Mouse (Mus musculus): ENCODE data around the gene Zfp503. TPM values are rescaled to one million over a fixed set of nuclear protein-coding genes. Genes with fewer than 3 reads are reported as not detected.

The Zfp503 gene
- polyA plus RNA-seq (2016; fragmentation: Nextera tagmentation; extraction: Ambion mirVana), result 4.7 and 5.6 TPM in 2 replicates

DNA sequence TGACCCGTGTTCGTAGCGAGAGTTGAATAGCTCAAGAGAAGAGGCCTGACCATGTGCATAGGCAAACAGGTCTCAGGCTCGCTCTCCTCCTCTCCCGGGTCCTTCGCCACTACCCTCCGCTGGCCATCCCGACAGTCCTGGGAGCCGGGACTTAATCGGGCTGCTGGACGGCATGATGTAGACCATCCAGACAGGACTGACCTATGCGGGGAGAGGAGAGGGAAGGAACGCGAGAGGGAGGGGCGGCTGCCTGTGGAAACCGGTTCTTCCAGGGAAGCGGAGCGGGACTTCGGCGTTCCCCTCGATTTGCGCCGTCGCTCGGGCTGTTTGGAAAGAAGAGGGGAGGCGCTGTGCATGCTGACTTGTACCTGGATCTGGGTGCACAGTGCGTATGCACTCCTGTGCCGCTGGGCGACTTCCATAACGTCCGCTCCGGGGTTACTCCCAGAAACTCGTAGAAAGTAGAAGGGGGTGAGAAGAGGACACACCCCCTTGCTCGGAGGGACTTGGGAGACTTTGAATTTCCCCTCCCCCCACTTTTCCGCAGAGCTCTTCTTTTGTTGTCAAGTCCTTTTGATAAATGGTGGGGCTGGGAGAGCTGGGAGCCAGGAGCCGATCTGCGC, at the start of gene Zfp503:
Gene Zfp503, minus strand, starts transcription at position 311 of the 623 bp plus-strand sequence.
- no peak for ATAC-seq (ENCODE audit: insufficient number of reproducible peaks, low FRiP score)
- H3K27ac ChIP-seq (ENCODE audit: poor library complexity, severe bottlenecking), result peak within 1 kb of the TSS; percentile 20; the same call in 1 of the 2 replicates
- WGBS, result under 1% methylated on average over 37 of the region's 37 CpGs
- H3K4me2 ChIP-seq, result peak within 1 kb of the TSS; percentile 85
- H3K9me3 ChIP-seq (replicated peaks), result no peaks in the 10 kb centered on the region
- H3K36me3 ChIP-seq, result no peaks in the 10 kb centered on the region
- H3K4me3 ChIP-seq, result peak within 1 kb of the TSS; percentile 73
- H3K27me3 ChIP-seq (replicated peaks), result peaks cover 50% of the 10 kb centered on the region
- peaks cover 43% of the 10 kb centered on the region for H3K4me1 ChIP-seq (replicated peaks)
- peak within 1 kb of the TSS; percentile 45 for H3K9ac ChIP-seq

DNA sequence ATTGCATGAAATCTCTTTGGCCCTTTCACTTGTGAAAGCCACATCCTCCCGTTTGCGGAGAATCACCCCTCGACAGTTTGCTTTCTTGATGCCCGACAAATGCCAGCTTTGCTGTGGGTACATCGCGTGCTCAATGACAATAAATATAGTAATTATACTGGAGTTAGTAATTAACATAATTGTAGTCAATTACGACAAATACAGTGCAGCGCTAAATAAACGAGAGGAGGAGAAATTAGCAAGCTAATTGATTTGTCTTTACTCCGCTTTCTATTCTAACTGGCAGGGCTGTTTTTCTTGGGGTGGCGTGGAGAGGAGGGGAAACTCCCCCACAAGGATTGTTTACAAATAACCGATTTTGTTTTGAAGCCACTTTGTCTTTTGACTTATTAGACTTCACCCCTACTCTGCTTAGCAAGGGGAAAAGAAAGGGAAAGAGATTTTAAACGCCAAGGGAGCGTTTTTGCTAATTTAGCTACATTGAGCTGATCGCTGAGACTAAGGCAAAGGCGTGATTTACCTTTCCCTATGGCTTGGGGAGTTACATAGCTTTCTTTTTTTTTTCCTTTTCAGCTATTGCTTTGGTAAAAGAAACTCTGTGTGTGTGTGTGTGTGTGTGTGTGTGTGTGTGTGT, 48.2 kb upstream of the Zfp503 start:
- Histone ChIP-seq H3K9ac (no peak overlapping the region), H3K36me3 (no peaks in the 10 kb centered on the region), H3K4me1 (replicated peaks) (peaks cover 7% of the 10 kb centered on the region; the same call in 1 of the 2 replicates), H3K27me3 (replicated peaks) (0 out of 2 replicates have a peak, but pooled peaks cover 3% of the 10 kb centered on the region), H3K27ac (ENCODE audit: poor library complexity, severe bottlenecking) (no peak overlapping the region), H3K4me3 (no peak overlapping the region), H3K9me3 (replicated peaks) (no peaks in the 10 kb centered on the region), H3K4me2 (no peak overlapping the region)
- 79% methylated on average over 16 of the region's 16 CpGs for WGBS
- no peak for ATAC-seq (ENCODE audit: insufficient number of reproducible peaks, low FRiP score)

DNA sequence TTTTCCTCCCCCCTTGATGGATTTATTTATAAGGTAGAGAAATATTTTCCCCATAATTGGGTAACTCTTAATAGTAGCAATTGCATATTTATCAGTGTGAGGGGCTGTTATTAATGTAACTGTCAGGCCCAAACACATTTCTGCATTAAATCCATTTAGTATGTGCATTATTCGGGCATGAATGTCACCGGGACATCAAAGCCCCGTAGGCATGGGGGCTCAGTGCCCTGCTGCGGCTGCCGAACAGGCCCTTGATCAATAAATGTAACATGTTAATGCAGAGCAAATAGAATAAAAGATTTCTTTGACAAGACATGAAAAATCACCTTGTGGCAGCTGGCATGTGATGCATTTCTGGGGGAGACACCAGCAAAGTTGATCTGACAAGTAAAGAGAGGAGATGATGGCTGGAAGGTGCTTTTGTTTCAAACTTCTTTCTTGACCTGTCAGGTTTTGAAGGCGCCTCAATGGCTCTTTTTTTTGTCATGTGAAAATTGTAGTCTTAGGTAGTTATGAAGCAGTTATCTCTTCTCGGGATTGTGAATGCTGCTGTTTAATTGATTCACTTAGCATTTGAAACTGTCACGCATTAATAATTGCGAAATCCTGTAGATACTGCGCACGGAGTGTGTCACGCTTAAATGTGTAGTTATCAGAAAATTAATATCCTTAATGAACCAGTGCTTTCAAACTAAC, 47.5 kb upstream of the Zfp503 start:
- WGBS, result 87% methylated on average over 12 of the region's 12 CpGs
- H3K36me3 ChIP-seq, result no peaks in the 10 kb centered on the region
- no peaks in the 10 kb centered on the region for H3K9me3 ChIP-seq (replicated peaks)
- H3K27me3 ChIP-seq (replicated peaks), result 0 out of 2 replicates have a peak, but pooled peaks cover 3% of the 10 kb centered on the region
- ATAC-seq (ENCODE audit: insufficient number of reproducible peaks, low FRiP score), result no peak
- H3K9ac ChIP-seq, result no peak overlapping the region
- no peak overlapping the region for H3K27ac ChIP-seq (ENCODE audit: poor library complexity, severe bottlenecking)
- no peak overlapping the region for H3K4me2 ChIP-seq
- H3K4me3 ChIP-seq, result no peak overlapping the region
- H3K4me1 ChIP-seq (replicated peaks), result peaks cover 7% of the 10 kb centered on the region; the same call in 1 of the 2 replicates

DNA sequence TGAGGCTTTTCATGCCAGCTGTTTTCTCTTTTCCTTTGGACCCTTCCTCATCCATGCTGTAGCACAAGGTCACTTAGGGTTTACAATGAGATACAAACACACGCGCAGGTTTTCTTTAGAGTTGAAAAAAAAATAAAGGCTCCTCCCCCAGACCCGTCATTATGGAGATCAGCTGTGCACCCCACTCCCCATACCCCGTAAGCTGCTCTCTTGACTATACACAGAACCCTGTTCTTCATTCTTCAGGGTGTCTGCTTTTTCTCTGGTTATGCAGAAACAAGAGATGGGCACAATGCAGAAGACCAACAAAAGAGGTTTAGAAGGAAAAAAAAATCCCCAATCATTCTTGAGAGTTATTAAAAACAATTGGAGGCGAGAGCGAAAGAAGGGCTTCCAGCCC, 46.9 kb upstream of the Zfp503 start:
- Histone ChIP-seq H3K9me3 (replicated peaks) (no peaks in the 10 kb centered on the region), H3K4me1 (replicated peaks) (peaks cover 7% of the 10 kb centered on the region; the same call in 1 of the 2 replicates), H3K27ac (ENCODE audit: poor library complexity, severe bottlenecking) (no peak overlapping the region), H3K9ac (no peak overlapping the region), H3K27me3 (replicated peaks) (0 out of 2 replicates have a peak, but pooled peaks cover 3% of the 10 kb centered on the region), H3K4me3 (no peak overlapping the region), H3K36me3 (no peaks in the 10 kb centered on the region), H3K4me2 (no peak overlapping the region)
- WGBS, result 69% methylated on average over 6 of the region's 6 CpGs
- no peak for ATAC-seq (ENCODE audit: insufficient number of reproducible peaks, low FRiP score)

DNA sequence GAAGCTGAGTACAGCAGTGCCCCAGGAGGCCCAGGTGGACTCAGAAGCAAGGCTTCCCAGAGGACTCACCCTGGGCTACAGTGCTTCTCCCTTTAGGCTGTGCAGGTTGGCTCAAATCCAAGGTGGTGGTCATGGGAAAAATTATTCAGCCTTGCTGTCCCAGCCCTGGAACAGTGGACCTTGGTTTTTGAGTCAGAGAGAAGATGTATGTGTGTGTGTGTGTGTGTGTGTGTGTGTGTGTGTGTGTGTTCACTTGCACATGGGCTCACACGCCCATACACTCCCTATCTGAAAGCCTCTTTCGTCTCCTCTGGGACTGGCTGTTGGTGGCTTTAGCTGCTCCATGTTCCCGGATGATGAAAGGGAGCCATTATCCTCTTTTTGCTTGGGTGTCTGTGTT, 46.5 kb upstream of the Zfp503 start:
- no peak overlapping the region for H3K27ac ChIP-seq (ENCODE audit: poor library complexity, severe bottlenecking)
- no peaks in the 10 kb centered on the region for H3K9me3 ChIP-seq (replicated peaks)
- H3K4me3 ChIP-seq, result no peak overlapping the region
- WGBS, result 51% methylated on average over 3 of the region's 3 CpGs
- no peak overlapping the region for H3K4me2 ChIP-seq
- H3K9ac ChIP-seq, result no peak overlapping the region
- 0 out of 2 replicates have a peak, but pooled peaks cover 3% of the 10 kb centered on the region for H3K27me3 ChIP-seq (replicated peaks)
- H3K36me3 ChIP-seq, result no peaks in the 10 kb centered on the region
- no peak for ATAC-seq (ENCODE audit: insufficient number of reproducible peaks, low FRiP score)
- peaks cover 7% of the 10 kb centered on the region; the same call in 1 of the 2 replicates for H3K4me1 ChIP-seq (replicated peaks)

DNA sequence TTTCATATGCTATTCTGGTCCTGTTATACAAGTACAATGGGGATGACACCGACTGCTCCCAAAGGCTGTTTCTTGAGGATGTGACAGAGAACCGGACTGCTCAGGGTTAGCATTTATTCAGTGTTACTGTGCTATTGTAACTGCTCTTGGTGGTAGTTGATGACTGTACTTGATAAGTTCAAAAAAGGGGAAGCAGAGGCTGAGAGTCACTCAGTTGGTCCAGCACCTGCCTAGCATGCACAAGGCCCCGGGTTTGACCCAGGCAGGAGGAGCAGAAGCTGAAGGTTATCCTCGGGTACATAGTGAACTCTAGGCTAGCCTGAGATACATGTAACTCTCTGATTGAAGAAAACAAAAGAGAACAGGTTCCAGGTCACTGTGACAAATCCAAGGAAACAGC, 34.1 kb upstream of the Zfp503 start:
- H3K36me3 ChIP-seq, result no peaks in the 10 kb centered on the region
- ATAC-seq (ENCODE audit: insufficient number of reproducible peaks, low FRiP score), result no peak

DNA sequence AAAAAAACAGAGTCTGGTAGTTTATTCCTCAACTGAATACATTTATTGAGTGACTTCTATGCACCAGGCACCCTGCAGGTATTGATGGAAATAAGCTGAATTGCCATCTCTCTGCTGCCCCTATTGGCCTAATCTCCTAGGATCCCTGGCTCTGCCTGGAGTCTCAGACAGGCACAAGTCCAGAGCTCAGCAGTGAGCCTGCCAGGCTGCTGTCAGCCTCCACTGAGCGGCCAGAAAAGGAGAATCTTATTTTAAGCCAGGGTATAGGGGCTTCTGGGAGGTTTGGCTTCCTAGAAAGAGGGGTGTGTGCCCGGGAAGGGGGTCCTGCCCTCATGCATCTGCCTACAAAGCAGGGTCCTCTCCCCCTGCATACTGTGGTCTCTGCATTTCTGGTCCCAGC, 31.5 kb upstream of the Zfp503 start:
- H3K36me3 ChIP-seq, result no peaks in the 10 kb centered on the region
- no peak overlapping the region for H3K4me3 ChIP-seq
- peaks cover 18% of the 10 kb centered on the region for H3K4me1 ChIP-seq (replicated peaks)
- no peak overlapping the region for H3K9ac ChIP-seq
- no peak for ATAC-seq (ENCODE audit: insufficient number of reproducible peaks, low FRiP score)
- WGBS, result 26% methylated on average over 2 of the region's 2 CpGs
- no peak overlapping the region for H3K4me2 ChIP-seq
- peaks cover 29% of the 10 kb centered on the region for H3K27me3 ChIP-seq (replicated peaks)
- H3K9me3 ChIP-seq (replicated peaks), result no peaks in the 10 kb centered on the region
- H3K27ac ChIP-seq (ENCODE audit: poor library complexity, severe bottlenecking), result no peak overlapping the region

More for the DNA sequence above, 34.1 kb upstream of the Zfp503 start:
- WGBS, result 67% methylated on average over 4 of the region's 4 CpGs
- peaks cover 18% of the 10 kb centered on the region for H3K4me1 ChIP-seq (replicated peaks)
- H3K9me3 ChIP-seq (replicated peaks), result no peaks in the 10 kb centered on the region
- no peak overlapping the region for H3K9ac ChIP-seq
- no peak overlapping the region for H3K4me3 ChIP-seq
- H3K27ac ChIP-seq (ENCODE audit: poor library complexity, severe bottlenecking), result no peak overlapping the region
- no peak overlapping the region for H3K4me2 ChIP-seq
- peaks cover 5% of the 10 kb centered on the region; the same call in 1 of the 2 replicates for H3K27me3 ChIP-seq (replicated peaks)

DNA sequence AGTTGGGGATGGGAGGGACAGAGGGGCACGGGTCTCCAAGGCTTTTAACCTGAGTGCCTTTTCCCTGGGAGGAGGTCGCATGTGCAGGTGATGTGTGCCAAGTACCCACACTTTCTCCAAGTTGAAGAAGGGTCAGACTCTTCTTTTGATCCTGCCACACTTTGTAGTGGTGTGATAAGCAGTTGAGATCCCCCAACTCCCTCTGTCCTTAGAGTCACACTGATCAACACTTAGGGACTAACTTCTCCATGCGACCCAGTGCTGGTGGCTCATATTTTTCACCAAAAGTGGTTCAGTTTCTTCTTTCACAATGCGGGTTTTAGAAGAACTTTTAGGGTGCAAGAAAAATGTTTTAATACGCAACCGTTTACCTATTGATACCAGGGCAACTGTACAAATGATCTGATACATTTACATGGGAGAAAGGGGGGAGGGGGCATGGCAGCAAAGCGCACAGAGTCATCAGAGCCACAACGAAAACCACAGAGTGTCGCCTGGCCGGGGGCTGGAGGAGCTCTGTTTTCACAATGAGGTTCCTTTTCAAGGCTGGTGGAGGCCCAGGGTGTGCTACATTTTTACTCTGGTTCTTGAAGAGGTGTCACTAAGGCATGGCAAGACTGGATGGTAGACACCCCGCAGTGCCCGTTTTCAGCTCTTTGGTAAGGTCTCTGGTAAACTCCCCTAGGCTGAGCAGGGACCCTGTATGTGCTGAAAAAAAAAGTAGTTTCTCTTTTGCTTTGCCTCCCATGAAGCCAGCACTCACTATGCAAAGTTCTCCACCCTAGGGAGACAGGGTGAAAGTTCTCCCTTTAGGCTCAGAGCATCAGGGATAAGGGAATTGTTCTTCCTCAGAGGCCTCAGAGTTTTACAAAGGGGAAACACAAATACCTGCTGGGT, 30.8 kb upstream of the Zfp503 start:
- H3K27ac ChIP-seq (ENCODE audit: poor library complexity, severe bottlenecking), result no peak overlapping the region
- peak overlapping the region; percentile 48 for H3K4me3 ChIP-seq
- peaks cover 18% of the 10 kb centered on the region for H3K4me1 ChIP-seq (replicated peaks)
- H3K9ac ChIP-seq, result peak overlapping the region; percentile 68
- H3K27me3 ChIP-seq (replicated peaks), result peaks cover 36% of the 10 kb centered on the region
- H3K9me3 ChIP-seq (replicated peaks), result no peaks in the 10 kb centered on the region
- H3K36me3 ChIP-seq, result no peaks in the 10 kb centered on the region
- H3K4me2 ChIP-seq, result peak overlapping the region; percentile 85
- ATAC-seq (ENCODE audit: insufficient number of reproducible peaks, low FRiP score), result no peak
- WGBS, result 30% methylated on average over 12 of the region's 12 CpGs

DNA sequence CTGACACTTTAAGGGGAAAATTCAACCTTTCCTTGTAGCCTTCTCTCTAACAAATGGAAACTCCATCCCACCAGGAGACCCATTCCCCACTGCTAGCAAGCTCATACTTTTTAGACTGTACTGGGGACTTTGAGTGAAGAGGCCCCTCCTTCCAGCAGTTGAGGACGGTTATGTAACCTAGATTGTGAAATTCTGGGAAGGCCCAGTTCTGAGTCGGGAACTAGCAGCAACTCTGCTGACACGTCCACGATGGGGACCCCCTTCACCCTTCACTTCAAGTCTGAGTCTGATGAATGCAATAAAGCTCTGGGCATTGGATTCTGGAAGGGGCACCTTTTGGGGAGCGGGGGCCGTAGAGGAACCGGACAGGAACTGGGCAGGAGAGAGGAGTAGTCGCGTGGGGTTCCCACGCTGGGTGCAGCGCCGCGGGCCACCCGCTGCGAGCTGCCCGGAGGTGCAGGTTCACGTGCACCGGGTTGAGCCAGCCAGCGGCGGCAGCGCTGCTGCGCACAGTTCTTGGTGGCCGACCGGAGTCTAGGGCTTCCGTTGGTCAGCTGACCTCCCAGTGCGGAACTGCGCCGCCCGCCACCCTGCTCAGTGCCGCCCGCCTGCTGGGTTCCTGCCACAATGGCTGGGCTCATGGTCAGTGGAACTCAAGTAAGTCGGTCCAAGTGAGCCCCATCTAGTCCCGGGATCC, 30.0 kb upstream of the Zfp503 start, which contains the start of gene Lrmda:
Gene Lrmda, plus strand, starts transcription at position 461 of the 697 bp plus-strand sequence.
- no peak within 1 kb of the TSS for H3K27ac ChIP-seq (ENCODE audit: poor library complexity, severe bottlenecking)
- peaks cover 15% of the 10 kb centered on the region for H3K4me1 ChIP-seq (replicated peaks)
- peak within 1 kb of the TSS; percentile 85 for H3K4me2 ChIP-seq
- no peaks in the 10 kb centered on the region for H3K9me3 ChIP-seq (replicated peaks)
- WGBS, result 3% methylated on average over 33 of the region's 33 CpGs
- ATAC-seq (ENCODE audit: insufficient number of reproducible peaks, low FRiP score), result peak; percentile 88
- H3K27me3 ChIP-seq (replicated peaks), result peaks cover 41% of the 10 kb centered on the region
- peak within 1 kb of the TSS; percentile 68 for H3K9ac ChIP-seq
- H3K36me3 ChIP-seq, result no peaks in the 10 kb centered on the region
- peak within 1 kb of the TSS; percentile 48 for H3K4me3 ChIP-seq

DNA sequence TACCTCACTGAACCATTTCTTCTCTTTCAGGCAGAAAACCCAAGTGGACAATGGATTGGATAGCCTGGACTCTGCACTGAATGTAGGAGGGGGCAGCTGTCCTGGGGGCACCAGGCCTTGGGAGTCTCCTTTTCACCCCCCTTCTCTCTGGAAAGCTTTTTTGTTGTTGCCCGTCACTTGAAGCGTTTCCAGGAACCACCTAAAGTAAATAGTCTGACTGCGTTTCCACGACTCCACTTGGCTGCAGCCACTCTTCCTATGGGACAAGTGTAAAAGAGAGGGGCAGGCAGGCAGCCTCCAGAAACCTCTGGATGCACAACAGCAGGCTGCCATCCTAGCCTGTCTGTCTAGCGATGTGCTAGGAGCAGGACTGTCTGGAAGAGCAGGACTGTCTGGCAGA, 27.6 kb upstream of the Zfp503 start:
- no peaks in the 10 kb centered on the region for H3K36me3 ChIP-seq
- no peaks in the 10 kb centered on the region for H3K9me3 ChIP-seq (replicated peaks)
- H3K4me2 ChIP-seq, result no peak overlapping the region
- H3K27me3 ChIP-seq (replicated peaks), result peaks cover 41% of the 10 kb centered on the region
- H3K4me3 ChIP-seq, result no peak overlapping the region
- WGBS, result 49% methylated on average over 5 of the region's 5 CpGs
- peaks cover 15% of the 10 kb centered on the region for H3K4me1 ChIP-seq (replicated peaks)
- no peak for ATAC-seq (ENCODE audit: insufficient number of reproducible peaks, low FRiP score)
- no peak overlapping the region for H3K27ac ChIP-seq (ENCODE audit: poor library complexity, severe bottlenecking)
- no peak overlapping the region for H3K9ac ChIP-seq
